Mouse (Mus musculus): ENCODE measurements around the gene Tmem50b. TPM values are rescaled to one million over a fixed set of nuclear protein-coding genes. Genes with fewer than 3 reads are reported as not detected.

The Tmem50b gene
- polyA plus RNA-seq, 1 experiment from 2014 or later, result 131 TPM

GRCm38 (mm10) chr16:91585617-91586016, 12.0 kb downstream of the Tmem50b start:
- peaks cover 8% of the 10 kb centered on the region for H3K36me3 ChIP-seq (ENCODE audit: control insufficient read depth, insufficient read depth, low read length)
- H3K9me3 ChIP-seq (ENCODE audit: control insufficient read depth, low read length), result no peaks in the 10 kb centered on the region
- no peak overlapping the region for H3K4me3 ChIP-seq (ENCODE audit: low read length)
- WGBS, result 92% methylated on average over 5 of the region's 5 CpGs
- no peak for ATAC-seq
- H3K27me3 ChIP-seq (replicated peaks; ENCODE audit: control insufficient read depth, insufficient read depth, low read length), result no peaks in the 10 kb centered on the region
- H3K4me1 ChIP-seq (ENCODE audit: control insufficient read depth, insufficient read depth, low read depth, low read length), result no peaks in the 10 kb centered on the region
- no peak overlapping the region for H3K4me2 ChIP-seq (ENCODE audit: low read length)
- no peak overlapping the region for H3K27ac ChIP-seq (ENCODE audit: low read depth, low read length)
- H3K9ac ChIP-seq (ENCODE audit: low read depth, low read length), result no peak overlapping the region

GRCm38 (mm10) chr16:91582307-91582706, 15.3 kb downstream of the Tmem50b start:
- no peak overlapping the region for H3K27ac ChIP-seq (ENCODE audit: low read depth, low read length)
- 66% methylated on average over 2 of the region's 2 CpGs for WGBS
- ATAC-seq, result no peak
- peaks cover 11% of the 10 kb centered on the region for H3K36me3 ChIP-seq (ENCODE audit: control insufficient read depth, insufficient read depth, low read length)
- H3K4me3 ChIP-seq (ENCODE audit: low read length), result no peak overlapping the region
- H3K27me3 ChIP-seq (replicated peaks; ENCODE audit: control insufficient read depth, insufficient read depth, low read length), result no peaks in the 10 kb centered on the region
- no peaks in the 10 kb centered on the region for H3K4me1 ChIP-seq (ENCODE audit: control insufficient read depth, insufficient read depth, low read depth, low read length)
- no peaks in the 10 kb centered on the region for H3K9me3 ChIP-seq (ENCODE audit: control insufficient read depth, low read length)
- H3K9ac ChIP-seq (ENCODE audit: low read depth, low read length), result no peak overlapping the region
- no peak overlapping the region for H3K4me2 ChIP-seq (ENCODE audit: low read length)

GRCm38 (mm10) chr16:91578980-91579720, 18.4 kb downstream of the Tmem50b start:
- H3K36me3 ChIP-seq (ENCODE audit: control insufficient read depth, insufficient read depth, low read length), result peaks cover 12% of the 10 kb centered on the region
- H3K27ac ChIP-seq (ENCODE audit: low read depth, low read length), result no peak overlapping the region
- ATAC-seq, result no peak
- H3K4me3 ChIP-seq (ENCODE audit: low read length), result no peak overlapping the region
- H3K9me3 ChIP-seq (ENCODE audit: control insufficient read depth, low read length), result no peaks in the 10 kb centered on the region
- no peaks in the 10 kb centered on the region for H3K27me3 ChIP-seq (replicated peaks; ENCODE audit: control insufficient read depth, insufficient read depth, low read length)
- WGBS, result 79% methylated on average over 14 of the region's 14 CpGs
- no peak overlapping the region for H3K9ac ChIP-seq (ENCODE audit: low read depth, low read length)
- H3K4me2 ChIP-seq (ENCODE audit: low read length), result no peak overlapping the region
- H3K4me1 ChIP-seq (ENCODE audit: control insufficient read depth, insufficient read depth, low read depth, low read length), result no peaks in the 10 kb centered on the region

- Histone ChIP-seq H3K9ac (ENCODE audit: low read depth, low read length) (no peak overlapping the region), H3K4me3 (ENCODE audit: low read length) (no peak overlapping the region), H3K27ac (ENCODE audit: low read depth, low read length) (no peak overlapping the region), H3K4me1 (ENCODE audit: control insufficient read depth, insufficient read depth, low read depth, low read length) (no peaks in the 10 kb centered on the region), H3K4me2 (ENCODE audit: low read length) (no peak overlapping the region), H3K36me3 (ENCODE audit: control insufficient read depth, insufficient read depth, low read length) (peaks cover 7% of the 10 kb centered on the region), H3K9me3 (ENCODE audit: control insufficient read depth, low read length) (no peaks in the 10 kb centered on the region), H3K27me3 (replicated peaks; ENCODE audit: control insufficient read depth, insufficient read depth, low read length) (no peaks in the 10 kb centered on the region)
- ATAC-seq, result no peak
- 71% methylated on average over 13 of the region's 13 CpGs for WGBS
Measured at GRCm38 (mm10) chr16:91575151-91575550, 22.4 kb downstream of the Tmem50b start.

- no peaks in the 10 kb centered on the region for H3K36me3 ChIP-seq (ENCODE audit: control insufficient read depth, insufficient read depth, low read length)
- no peak for ATAC-seq
- no peak overlapping the region for H3K9ac ChIP-seq (ENCODE audit: low read depth, low read length)
- WGBS, result 81% methylated on average over 3 of the region's 3 CpGs
- H3K4me1 ChIP-seq (ENCODE audit: control insufficient read depth, insufficient read depth, low read depth, low read length), result no peaks in the 10 kb centered on the region
- H3K4me2 ChIP-seq (ENCODE audit: low read length), result no peak overlapping the region
- H3K9me3 ChIP-seq (ENCODE audit: control insufficient read depth, low read length), result no peaks in the 10 kb centered on the region
- no peak overlapping the region for H3K4me3 ChIP-seq (ENCODE audit: low read length)
- no peaks in the 10 kb centered on the region for H3K27me3 ChIP-seq (replicated peaks; ENCODE audit: control insufficient read depth, insufficient read depth, low read length)
- H3K27ac ChIP-seq (ENCODE audit: low read depth, low read length), result no peak overlapping the region
Measured at GRCm38 (mm10) chr16:91571105-91571504, 26.5 kb downstream of the Tmem50b start.

- no peak overlapping the region for H3K4me2 ChIP-seq (ENCODE audit: low read length)
- no peak overlapping the region for H3K9ac ChIP-seq (ENCODE audit: low read depth, low read length)
- H3K4me3 ChIP-seq (ENCODE audit: low read length), result no peak overlapping the region
- H3K27me3 ChIP-seq (replicated peaks; ENCODE audit: control insufficient read depth, insufficient read depth, low read length), result no peaks in the 10 kb centered on the region
- H3K36me3 ChIP-seq (ENCODE audit: control insufficient read depth, insufficient read depth, low read length), result peaks cover 3% of the 10 kb centered on the region; the same call in 1 of the 2 replicates
- H3K4me1 ChIP-seq (ENCODE audit: control insufficient read depth, insufficient read depth, low read depth, low read length), result no peaks in the 10 kb centered on the region
- H3K27ac ChIP-seq (ENCODE audit: low read depth, low read length), result no peak overlapping the region
- ATAC-seq, result no peak
- H3K9me3 ChIP-seq (ENCODE audit: control insufficient read depth, low read length), result no peaks in the 10 kb centered on the region
- 88% methylated on average over 10 of the region's 10 CpGs for WGBS
Measured at GRCm38 (mm10) chr16:91568960-91569359, 28.6 kb downstream of the Tmem50b start.

- no peak for ATAC-seq
- Histone ChIP-seq H3K4me3 (ENCODE audit: low read length) (no peak overlapping the region), H3K4me2 (ENCODE audit: low read length) (no peak overlapping the region), H3K9me3 (ENCODE audit: control insufficient read depth, low read length) (no peaks in the 10 kb centered on the region), H3K9ac (ENCODE audit: low read depth, low read length) (no peak overlapping the region), H3K27ac (ENCODE audit: low read depth, low read length) (no peak overlapping the region), H3K4me1 (ENCODE audit: control insufficient read depth, insufficient read depth, low read depth, low read length) (no peaks in the 10 kb centered on the region), H3K36me3 (ENCODE audit: control insufficient read depth, insufficient read depth, low read length) (peaks cover 5% of the 10 kb centered on the region; the same call in 1 of the 2 replicates), H3K27me3 (replicated peaks; ENCODE audit: control insufficient read depth, insufficient read depth, low read length) (no peaks in the 10 kb centered on the region)
- WGBS, result 91% methylated on average over 7 of the region's 7 CpGs
Measured at GRCm38 (mm10) chr16:91566002-91566401, 31.6 kb downstream of the Tmem50b start.

GRCm38 (mm10) chr16:91565292-91565951, 32.2 kb downstream of the Tmem50b start:
- Histone ChIP-seq H3K27ac (ENCODE audit: low read depth, low read length) (no peak overlapping the region), H3K4me2 (ENCODE audit: low read length) (no peak overlapping the region), H3K9me3 (ENCODE audit: control insufficient read depth, low read length) (no peaks in the 10 kb centered on the region), H3K36me3 (ENCODE audit: control insufficient read depth, insufficient read depth, low read length) (peaks cover 5% of the 10 kb centered on the region; the same call in 1 of the 2 replicates), H3K9ac (ENCODE audit: low read depth, low read length) (no peak overlapping the region), H3K27me3 (replicated peaks; ENCODE audit: control insufficient read depth, insufficient read depth, low read length) (no peaks in the 10 kb centered on the region), H3K4me1 (ENCODE audit: control insufficient read depth, insufficient read depth, low read depth, low read length) (no peaks in the 10 kb centered on the region), H3K4me3 (ENCODE audit: low read length) (no peak overlapping the region)
- 69% methylated on average over 9 of the region's 9 CpGs for WGBS
- no peak for ATAC-seq

GRCm38 (mm10) chr16:91564580-91565291, 32.9 kb downstream of the Tmem50b start:
- H3K4me3 ChIP-seq (ENCODE audit: low read length), result no peak overlapping the region
- WGBS, result 75% methylated on average over 4 of the region's 4 CpGs
- no peak overlapping the region for H3K9ac ChIP-seq (ENCODE audit: low read depth, low read length)
- H3K4me2 ChIP-seq (ENCODE audit: low read length), result no peak overlapping the region
- H3K9me3 ChIP-seq (ENCODE audit: control insufficient read depth, low read length), result no peaks in the 10 kb centered on the region
- H3K4me1 ChIP-seq (ENCODE audit: control insufficient read depth, insufficient read depth, low read depth, low read length), result no peaks in the 10 kb centered on the region
- no peak overlapping the region for H3K27ac ChIP-seq (ENCODE audit: low read depth, low read length)
- no peak for ATAC-seq
- H3K27me3 ChIP-seq (replicated peaks; ENCODE audit: control insufficient read depth, insufficient read depth, low read length), result no peaks in the 10 kb centered on the region
- peaks cover 5% of the 10 kb centered on the region; the same call in 1 of the 2 replicates for H3K36me3 ChIP-seq (ENCODE audit: control insufficient read depth, insufficient read depth, low read length)
